Mouse (Mus musculus): ENCODE results near the gene Bach2. TPM values are rescaled to one million over a fixed set of nuclear protein-coding genes. Genes with fewer than 3 reads are reported as not detected.

The Bach2 gene
- total RNA-seq, 1 experiment from 2014 or later: 4.7 TPM

- ATAC-seq (replicated peaks in 1 of 2; ENCODE audit: insufficient read depth in 1 of 2, low FRiP score in 2 of 2, low TSS enrichment in 1 of 2, low read depth in 1 of 2, poor library complexity in 2 of 2, severe bottlenecking in 2 of 2): no peak
Observed at GRCm38 (mm10) chr4:32560724-32561554, 322.3 kb downstream of the Bach2 start.

DNA sequence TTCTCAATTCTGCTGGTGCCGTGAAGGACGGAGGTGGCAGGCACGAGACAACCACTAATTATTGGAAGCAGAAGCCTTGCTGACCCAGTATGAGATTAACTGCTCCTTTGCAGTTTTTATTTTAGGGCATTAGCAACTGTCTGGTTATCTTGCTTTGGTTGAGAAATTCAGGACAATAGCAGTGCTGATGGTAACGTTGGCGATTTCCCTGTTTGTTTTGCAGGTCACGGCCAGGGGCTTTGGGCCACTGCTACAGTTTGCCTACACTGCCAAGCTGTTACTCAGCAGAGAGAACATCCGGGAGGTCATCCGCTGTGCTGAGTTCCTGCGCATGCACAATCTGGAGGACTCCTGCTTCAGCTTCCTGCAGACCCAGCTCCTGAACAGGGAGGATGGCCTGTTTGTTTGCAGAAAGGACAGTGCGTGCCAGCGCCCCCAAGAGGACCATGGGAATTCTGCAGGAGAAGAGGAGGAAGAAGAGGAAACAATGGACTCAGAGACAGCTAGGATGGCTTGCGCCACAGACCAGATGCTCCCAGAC lies 323.0 kb downstream of the Bach2 start:
- ATAC-seq (replicated peaks in 1 of 2; ENCODE audit: insufficient read depth in 1 of 2, low FRiP score in 2 of 2, low TSS enrichment in 1 of 2, low read depth in 1 of 2, poor library complexity in 2 of 2, severe bottlenecking in 2 of 2): no peak

DNA sequence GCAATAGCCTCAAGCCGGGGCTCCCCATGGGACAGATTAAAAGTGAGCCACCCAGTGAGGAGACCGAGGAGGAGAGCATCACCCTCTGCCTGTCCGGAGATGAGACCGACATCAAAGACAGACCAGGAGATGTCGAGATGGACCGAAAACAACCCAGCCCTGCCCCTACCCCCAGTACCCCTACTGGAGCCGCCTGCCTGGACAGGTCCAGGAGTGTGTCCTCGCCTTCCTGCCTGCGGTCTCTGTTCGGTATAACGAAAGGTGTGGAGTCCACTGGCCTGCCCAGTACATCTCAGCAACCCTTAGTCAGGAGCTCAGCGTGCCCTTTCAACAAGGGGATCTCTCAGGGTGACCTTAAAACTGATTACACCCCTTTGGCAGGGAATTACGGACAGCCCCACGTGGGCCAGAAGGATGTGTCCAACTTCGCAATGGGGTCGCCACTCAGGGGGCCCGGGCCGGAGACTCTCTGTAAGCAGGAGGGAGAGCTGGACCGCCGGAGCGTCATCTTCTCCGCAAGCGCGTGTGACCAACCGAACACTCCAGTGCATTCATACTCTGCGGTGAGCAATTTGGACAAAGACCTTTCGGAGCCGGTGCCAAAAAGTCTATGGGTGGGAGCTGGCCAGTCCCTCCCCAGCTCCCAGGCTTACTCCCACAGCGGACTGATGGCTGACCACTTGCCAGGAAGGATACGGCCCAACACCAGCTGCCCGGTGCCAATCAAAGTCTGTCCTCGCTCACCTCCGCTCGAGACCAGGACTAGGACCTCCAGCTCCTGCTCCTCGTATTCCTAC lies 323.9 kb downstream of the Bach2 start:
- no peak for ATAC-seq (replicated peaks in 1 of 2; ENCODE audit: insufficient read depth in 1 of 2, low FRiP score in 2 of 2, low TSS enrichment in 1 of 2, low read depth in 1 of 2, poor library complexity in 2 of 2, severe bottlenecking in 2 of 2)

DNA sequence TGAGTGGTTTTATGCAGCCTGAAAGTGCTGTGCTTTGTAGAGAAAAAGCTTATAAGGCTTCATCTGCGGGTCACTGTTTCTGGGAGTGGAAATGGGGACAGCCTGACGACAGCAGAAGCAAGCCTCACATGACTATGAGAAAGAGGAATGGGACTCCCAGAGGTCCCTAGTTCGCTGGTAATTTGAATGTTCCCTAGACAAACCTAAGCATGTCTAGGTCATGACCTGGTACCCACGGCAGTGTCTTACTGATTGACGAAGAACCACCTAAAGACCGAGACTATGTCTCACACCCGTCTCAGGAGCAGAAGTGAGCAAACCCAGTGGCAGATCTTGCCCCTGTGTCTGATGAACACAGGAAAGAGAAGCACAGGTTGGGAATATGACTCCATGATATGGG lies 325.8 kb downstream of the Bach2 start:
- no peak for ATAC-seq (replicated peaks in 1 of 2; ENCODE audit: insufficient read depth in 1 of 2, low FRiP score in 2 of 2, low TSS enrichment in 1 of 2, low read depth in 1 of 2, poor library complexity in 2 of 2, severe bottlenecking in 2 of 2)

DNA sequence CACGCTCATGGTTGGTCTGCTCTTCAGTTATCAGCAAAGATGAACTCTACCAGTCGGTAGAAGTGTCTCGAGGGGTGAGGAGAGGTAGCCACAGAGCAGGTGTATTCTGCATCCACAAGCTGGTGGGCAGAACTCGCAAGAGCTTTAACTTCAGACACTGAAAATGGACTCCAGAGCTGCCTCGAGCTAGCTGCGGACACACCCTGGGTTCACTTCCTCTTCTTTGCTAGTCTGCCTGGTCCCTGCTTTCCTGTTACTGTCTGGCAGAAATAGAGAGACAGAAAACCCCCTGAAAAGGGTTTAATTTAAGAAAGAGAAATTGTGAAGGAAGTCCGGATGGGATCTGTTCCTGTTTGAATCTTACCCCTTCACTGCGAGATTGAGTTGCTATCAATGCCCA lies 326.3 kb downstream of the Bach2 start:
- peak; percentile 80 for ATAC-seq (replicated peaks in 1 of 2; ENCODE audit: insufficient read depth in 1 of 2, low FRiP score in 2 of 2, low TSS enrichment in 1 of 2, low read depth in 1 of 2, poor library complexity in 2 of 2, severe bottlenecking in 2 of 2)

GRCm38 (mm10) chr4:32569054-32569453 lies 330.4 kb downstream of the Bach2 start:
- ATAC-seq (replicated peaks in 1 of 2; ENCODE audit: insufficient read depth in 1 of 2, low FRiP score in 2 of 2, low TSS enrichment in 1 of 2, low read depth in 1 of 2, poor library complexity in 2 of 2, severe bottlenecking in 2 of 2): no peak

DNA sequence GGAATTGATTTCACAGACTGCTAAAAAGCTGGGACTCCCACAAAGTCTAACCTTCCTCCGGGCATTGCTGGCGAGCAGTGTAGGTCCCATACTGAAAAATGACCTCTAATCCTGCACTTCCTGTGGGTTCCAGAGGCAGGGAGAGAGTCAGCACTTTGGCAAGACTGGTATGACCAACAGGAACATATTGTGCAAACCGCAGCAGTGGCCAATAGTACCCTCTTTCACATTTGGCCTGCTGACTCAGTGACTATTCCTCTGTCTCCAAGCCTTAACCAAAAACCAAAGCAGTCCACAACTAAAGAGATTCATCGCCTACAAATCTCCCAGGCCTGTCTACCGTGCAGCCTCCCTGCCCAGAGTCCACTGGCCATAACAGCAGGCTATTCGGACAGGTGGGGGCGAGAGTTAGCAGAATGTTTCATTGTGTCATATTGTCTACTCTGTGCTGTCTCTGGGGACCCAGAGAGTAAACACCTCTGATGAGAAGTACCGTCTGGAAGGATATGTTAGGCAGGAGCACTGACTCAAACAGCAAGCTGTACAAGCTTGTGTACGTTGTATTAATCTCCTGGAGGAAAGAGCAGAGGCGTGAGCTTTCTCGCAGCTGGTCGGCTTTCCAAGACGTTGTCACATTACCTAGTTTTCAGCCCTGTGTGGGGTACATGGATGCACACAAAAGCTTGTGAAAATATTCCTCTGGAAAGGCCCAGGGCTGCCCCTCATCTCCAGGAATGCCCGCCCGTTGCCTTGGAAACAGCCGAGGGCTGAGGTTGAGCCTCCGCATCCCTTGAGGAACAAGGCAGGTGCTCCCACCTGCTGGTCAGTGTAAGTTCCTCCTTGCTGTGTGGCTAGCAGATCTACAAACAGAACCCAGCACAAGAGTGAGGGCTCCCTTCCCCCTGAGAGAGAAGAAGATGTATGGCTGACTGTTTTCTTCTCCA lies 331.7 kb downstream of the Bach2 start:
- ATAC-seq (replicated peaks in 1 of 2; ENCODE audit: insufficient read depth in 1 of 2, low FRiP score in 2 of 2, low TSS enrichment in 1 of 2, low read depth in 1 of 2, poor library complexity in 2 of 2, severe bottlenecking in 2 of 2): peak in 1 of 2 experiments; percentile 36; a peak in 1 of 4 replicates

DNA sequence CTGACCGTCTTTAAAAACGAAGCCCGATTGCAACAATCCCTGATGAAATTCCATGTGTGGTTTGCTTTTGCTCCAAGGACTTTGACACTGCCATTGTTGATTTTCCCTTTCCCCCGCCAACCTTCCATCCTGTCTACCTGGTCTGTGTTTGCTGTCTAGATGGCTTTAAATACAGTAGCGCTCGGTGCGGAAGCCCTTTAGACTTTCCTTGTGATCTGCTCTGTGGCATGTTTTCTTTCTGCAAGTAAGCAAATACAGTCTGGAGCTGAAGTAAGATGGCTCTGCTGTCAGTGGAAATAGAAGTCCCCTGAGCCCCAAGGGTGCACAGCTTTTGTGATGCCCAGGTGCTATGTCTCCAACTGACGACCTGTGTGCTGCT lies 332.3 kb downstream of the Bach2 start:
- no peak for ATAC-seq (replicated peaks in 1 of 2; ENCODE audit: insufficient read depth in 1 of 2, low FRiP score in 2 of 2, low TSS enrichment in 1 of 2, low read depth in 1 of 2, poor library complexity in 2 of 2, severe bottlenecking in 2 of 2)

- no peak for ATAC-seq (replicated peaks in 1 of 2; ENCODE audit: insufficient read depth in 1 of 2, low FRiP score in 2 of 2, low TSS enrichment in 1 of 2, low read depth in 1 of 2, poor library complexity in 2 of 2, severe bottlenecking in 2 of 2)
Observed at GRCm38 (mm10) chr4:32571441-32571840, 332.8 kb downstream of the Bach2 start.

DNA sequence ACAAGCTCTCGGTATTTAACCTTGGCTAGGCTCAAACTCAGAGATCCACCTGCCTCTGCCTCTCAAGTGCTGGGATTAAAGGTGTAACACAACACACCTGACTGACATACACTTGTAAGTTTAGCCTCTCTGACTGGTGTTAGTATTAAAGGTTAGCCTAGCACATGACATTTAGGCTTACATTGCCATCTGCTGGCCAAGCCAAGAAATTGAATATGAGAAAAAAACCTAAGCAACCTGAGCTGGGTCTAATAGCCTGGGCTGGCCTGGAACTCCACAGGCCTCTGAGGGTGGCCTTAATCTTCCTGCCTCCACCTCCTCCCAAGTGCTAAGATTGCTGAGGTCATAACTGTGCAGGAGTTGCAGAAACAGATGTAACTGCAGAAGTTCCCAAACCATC lies 333.5 kb downstream of the Bach2 start:
- ATAC-seq (replicated peaks in 1 of 2; ENCODE audit: insufficient read depth in 1 of 2, low FRiP score in 2 of 2, low TSS enrichment in 1 of 2, low read depth in 1 of 2, poor library complexity in 2 of 2, severe bottlenecking in 2 of 2): peak; percentile 18 to 38; a peak in 1 of 4 replicates

DNA sequence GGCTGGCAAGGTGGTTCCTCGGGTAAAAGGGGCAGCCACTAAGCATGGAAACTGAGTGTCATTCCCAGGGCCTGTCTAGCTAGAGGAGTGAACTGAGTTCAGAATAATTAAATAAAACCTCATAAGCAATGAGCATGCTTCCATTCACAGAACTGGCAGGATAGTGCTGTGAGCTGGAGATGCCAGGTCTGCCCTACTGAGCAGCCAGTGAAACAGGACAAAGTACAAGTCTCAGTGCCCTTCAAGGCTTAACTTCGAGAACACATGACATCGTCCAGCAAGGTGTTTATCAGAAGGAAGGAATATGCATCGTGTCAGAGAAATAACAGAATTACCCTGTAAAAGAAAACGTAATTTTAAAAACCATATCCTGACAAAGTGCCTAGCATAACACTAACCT lies 335.0 kb downstream of the Bach2 start:
- ATAC-seq (replicated peaks in 1 of 2; ENCODE audit: insufficient read depth in 1 of 2, low FRiP score in 2 of 2, low TSS enrichment in 1 of 2, low read depth in 1 of 2, poor library complexity in 2 of 2, severe bottlenecking in 2 of 2): no peak

DNA sequence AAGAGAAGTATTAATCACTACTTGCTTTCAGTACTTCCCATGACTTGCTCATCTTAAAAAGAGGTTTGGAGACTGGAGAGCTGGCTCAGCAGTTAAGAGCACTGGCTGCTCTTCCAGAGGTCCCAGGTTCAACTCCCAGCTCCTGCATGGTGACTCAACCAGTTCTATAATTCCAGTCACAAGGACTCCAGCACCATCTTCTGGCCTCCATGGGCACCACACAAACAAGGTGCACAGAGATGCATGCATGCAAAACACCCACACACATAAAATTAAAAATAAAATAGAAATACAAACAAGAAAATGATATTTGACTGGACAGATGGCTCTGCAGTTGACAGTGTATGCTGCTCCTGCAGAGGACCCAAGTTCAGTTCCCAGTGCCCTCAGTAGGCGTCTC lies 336.0 kb downstream of the Bach2 start:
- ATAC-seq (replicated peaks in 1 of 2; ENCODE audit: insufficient read depth in 1 of 2, low FRiP score in 2 of 2, low TSS enrichment in 1 of 2, low read depth in 1 of 2, poor library complexity in 2 of 2, severe bottlenecking in 2 of 2): no peak

GRCm38 (mm10) chr4:32575165-32575564 lies 336.6 kb downstream of the Bach2 start:
- peak; percentile 85 to 88 for ATAC-seq (replicated peaks in 1 of 2; ENCODE audit: insufficient read depth in 1 of 2, low FRiP score in 2 of 2, low TSS enrichment in 1 of 2, low read depth in 1 of 2, poor library complexity in 2 of 2, severe bottlenecking in 2 of 2)

- ATAC-seq (replicated peaks in 1 of 2; ENCODE audit: insufficient read depth in 1 of 2, low FRiP score in 2 of 2, low TSS enrichment in 1 of 2, low read depth in 1 of 2, poor library complexity in 2 of 2, severe bottlenecking in 2 of 2): peak in 1 of 2 experiments; percentile 20; a peak in 1 of 4 replicates
Observed at GRCm38 (mm10) chr4:32579850-32580249, 341.2 kb downstream of the Bach2 start.

GRCm38 (mm10) chr4:32584181-32584580 lies 345.6 kb downstream of the Bach2 start:
- no peak for ATAC-seq (replicated peaks in 1 of 2; ENCODE audit: insufficient read depth in 1 of 2, low FRiP score in 2 of 2, low TSS enrichment in 1 of 2, low read depth in 1 of 2, poor library complexity in 2 of 2, severe bottlenecking in 2 of 2)

GRCm38 (mm10) chr4:32586596-32586995 lies 348.0 kb downstream of the Bach2 start:
- ATAC-seq (replicated peaks in 1 of 2; ENCODE audit: insufficient read depth in 1 of 2, low FRiP score in 2 of 2, low TSS enrichment in 1 of 2, low read depth in 1 of 2, poor library complexity in 2 of 2, severe bottlenecking in 2 of 2): peak; percentile 44 to 74; a peak in 3 of 4 replicates

- ATAC-seq (replicated peaks in 1 of 2; ENCODE audit: insufficient read depth in 1 of 2, low FRiP score in 2 of 2, low TSS enrichment in 1 of 2, low read depth in 1 of 2, poor library complexity in 2 of 2, severe bottlenecking in 2 of 2): no peak
Observed at GRCm38 (mm10) chr4:32587543-32587942, 348.9 kb downstream of the Bach2 start.
